Mouse (Mus musculus): ENCODE data around the gene Gm20431.

Gm20431 gene

GRCm38 (mm10) chr2:167688498-167689451, 27.5 kb upstream of the Gm20431 start, which contains the start of gene Cebpb:
TSS of gene Cebpb (plus strand) at chr2:167688915.
- DNase-seq (ENCODE audit: low spot score in 2 of 2), result peak; percentile 82 to 90

GRCm38 (mm10) chr2:167688126-167688497, 26.8 kb upstream of the Gm20431 start:
- DNase-seq (ENCODE audit: low spot score in 2 of 2), result no peak

GRCm38 (mm10) chr2:167687651-167688101, 26.4 kb upstream of the Gm20431 start:
- no peak for DNase-seq (ENCODE audit: low spot score in 2 of 2)

- peak in 1 of 2 experiments; percentile 69 for DNase-seq (ENCODE audit: low spot score in 2 of 2)
Observed at GRCm38 (mm10) chr2:167687250-167687586, 25.9 kb upstream of the Gm20431 start.

GRCm38 (mm10) chr2:167686382-167687249, 25.3 kb upstream of the Gm20431 start:
- peak in 1 of 2 experiments; percentile 69 for DNase-seq (ENCODE audit: low spot score in 2 of 2)

GRCm38 (mm10) chr2:167685865-167686264, 24.6 kb upstream of the Gm20431 start:
- DNase-seq (ENCODE audit: low spot score in 2 of 2), result no peak

- DNase-seq (ENCODE audit: low spot score in 2 of 2), result peak; percentile 93 to 99
Observed at GRCm38 (mm10) chr2:167685137-167685536, 23.8 kb upstream of the Gm20431 start.

GRCm38 (mm10) chr2:167683721-167684120, 22.4 kb upstream of the Gm20431 start:
- no peak for DNase-seq (ENCODE audit: low spot score in 2 of 2)

GRCm38 (mm10) chr2:167680657-167681056, 19.4 kb upstream of the Gm20431 start:
- peak; percentile 74 to 87 for DNase-seq (ENCODE audit: low spot score in 2 of 2)

- DNase-seq (ENCODE audit: low spot score in 2 of 2), result peak; percentile 88 to 98
Observed at GRCm38 (mm10) chr2:167679902-167680430, 18.7 kb upstream of the Gm20431 start.

- DNase-seq (ENCODE audit: low spot score in 2 of 2), result peak in 1 of 2 experiments; percentile 78
Observed at GRCm38 (mm10) chr2:167678600-167678999, 17.3 kb upstream of the Gm20431 start.

GRCm38 (mm10) chr2:167675120-167675909, 14.0 kb upstream of the Gm20431 start:
- no peak for DNase-seq (ENCODE audit: low spot score in 2 of 2)

- peak in 1 of 2 experiments; percentile 53 for DNase-seq (ENCODE audit: low spot score in 2 of 2)
Observed at GRCm38 (mm10) chr2:167672212-167672685, 11.0 kb upstream of the Gm20431 start.

- no peak for DNase-seq (ENCODE audit: low spot score in 2 of 2)
Observed at GRCm38 (mm10) chr2:167671101-167671633, 9.9 kb upstream of the Gm20431 start.

GRCm38 (mm10) chr2:167669398-167669797, 8.1 kb upstream of the Gm20431 start:
- no peak for DNase-seq (ENCODE audit: low spot score in 2 of 2)

GRCm38 (mm10) chr2:167668426-167668825, 7.1 kb upstream of the Gm20431 start:
- DNase-seq (ENCODE audit: low spot score in 2 of 2), result no peak

- DNase-seq (ENCODE audit: low spot score in 2 of 2), result no peak
Observed at GRCm38 (mm10) chr2:167665972-167666713, 4.8 kb upstream of the Gm20431 start.

GRCm38 (mm10) chr2:167662713-167663112, 1.4 kb upstream of the Gm20431 start:
- DNase-seq (ENCODE audit: low spot score in 2 of 2), result no peak

GRCm38 (mm10) chr2:167660611-167660971, 705 bp downstream of the Gm20431 start:
- DNase-seq (ENCODE audit: low spot score in 2 of 2), result no peak
